Mouse (Mus musculus): ENCODE data around the gene Begain. TPM values are rescaled to one million over a fixed set of nuclear protein-coding genes. Genes with fewer than 3 reads are reported as not detected.

The Begain gene
- total and polyA plus RNA-seq, 3 experiments = not detected

DNA sequence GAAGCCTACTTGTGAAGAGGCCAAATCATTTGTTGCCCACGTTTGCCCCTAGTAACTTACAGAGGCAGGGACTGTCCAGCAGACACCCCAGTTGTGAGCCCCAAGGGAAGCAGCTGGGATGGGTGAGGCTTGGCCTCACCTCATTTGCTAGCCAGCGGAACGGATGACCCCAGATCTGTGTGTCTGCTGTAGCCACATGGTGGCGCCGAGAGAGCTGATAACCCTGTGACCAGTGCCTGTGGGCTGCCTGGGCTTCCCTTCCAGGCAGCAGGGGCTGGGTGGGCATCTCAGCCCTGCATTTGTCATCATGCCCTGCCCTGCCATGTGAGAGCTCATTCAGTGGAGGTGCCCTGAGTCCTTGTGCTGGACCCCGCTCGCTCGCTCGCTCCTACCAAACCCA is 44.2 kb downstream of the Begain start:
- H3K36me3 ChIP-seq (ENCODE audit: control insufficient read depth in 1 of 2, insufficient read depth in 2 of 2, low read length in 2 of 2) = no peaks in the 10 kb centered on the region
- H3K9me3 ChIP-seq (replicated peaks; ENCODE audit: insufficient read depth, low read length) = no peaks in the 10 kb centered on the region
- TF ChIP-seq KAT2A (conservative IDR thresholded peaks at IDR 0.05; ENCODE audit: low read depth, low read length) = no peak
- TF ChIP-seq SMC3 (IDR thresholded peaks at IDR 0.05; ENCODE audit: low read depth, low read length) = peak; percentile 44; the same call in 1 of the 2 replicates
- no peak for TF ChIP-seq GABPA (IDR thresholded peaks at IDR 0.05; ENCODE audit: low read depth, low read length)
- no peak for TF ChIP-seq NRF1 (IDR thresholded peaks at IDR 0.05; ENCODE audit: insufficient read depth, low read depth, low read length, poor library complexity, severe bottlenecking)
- TF ChIP-seq RAD21 (IDR thresholded peaks at IDR 0.05; ENCODE audit: low read depth, low read length) = peak; percentile 27
- TF ChIP-seq HCFC1 (IDR thresholded peaks at IDR 0.05; ENCODE audit: low read depth, low read length) = no peak
- TF ChIP-seq ETS1 (IDR thresholded peaks at IDR 0.05; ENCODE audit: low read depth, low read length) = no peak
- TF ChIP-seq JUND (IDR thresholded peaks at IDR 0.05; ENCODE audit: low read depth, low read length) = no peak
- TF ChIP-seq POLR2AphosphoS5 (IDR thresholded peaks at IDR 0.05; ENCODE audit: borderline replicate concordance, low read depth, low read length) = no peak
- TF ChIP-seq MAFK (IDR thresholded peaks at IDR 0.05; ENCODE audit: borderline replicate concordance, low read depth, low read length) = no peak
- peak in 2 of 3 experiments; percentile 36 to 51; a peak in 4 of 6 replicates for TF ChIP-seq CTCF (IDR thresholded peaks at IDR 0.05 in 2 of 3, conservative IDR thresholded peaks at IDR 0.05 in 1 of 3; ENCODE audit: control insufficient read depth in 1 of 3, insufficient read depth in 1 of 3, low read depth in 2 of 3, low read length in 3 of 3, poor library complexity in 1 of 3, severe bottlenecking in 1 of 3)
- no peak for TF ChIP-seq UBTF (IDR thresholded peaks at IDR 0.05; ENCODE audit: borderline replicate concordance, insufficient read depth, low read depth, low read length)
- TF ChIP-seq RCOR1 (IDR thresholded peaks at IDR 0.05; ENCODE audit: low read depth, low read length) = no peak
- H3K4me3 ChIP-seq (ENCODE audit: control insufficient read depth in 1 of 2, insufficient read depth in 1 of 2, low read depth in 2 of 2, low read length in 2 of 2) = no peak overlapping the region
- DNase-seq (ENCODE audit: low read depth, low spot score) = no peak
- no peaks in the 10 kb centered on the region for H3K79me2 ChIP-seq (ENCODE audit: control insufficient read depth, insufficient read depth, low read length, poor library complexity)
- H3K27ac ChIP-seq (ENCODE audit: control insufficient read depth, low read depth, low read length) = no peak overlapping the region
- no peak overlapping the region for H3K9ac ChIP-seq (ENCODE audit: control insufficient read depth, low read depth, low read length, poor library complexity, severe bottlenecking)
- peaks cover 2% of the 10 kb centered on the region in 2 experiments; a peak in 1 of 4 replicates for H3K4me1 ChIP-seq (ENCODE audit: control insufficient read depth in 1 of 2, insufficient read depth in 2 of 2, low read length in 2 of 2)
- H3K27me3 ChIP-seq (ENCODE audit: control insufficient read depth in 1 of 2, insufficient read depth in 2 of 2, low read length in 2 of 2) = no peaks in the 10 kb centered on the region

DNA sequence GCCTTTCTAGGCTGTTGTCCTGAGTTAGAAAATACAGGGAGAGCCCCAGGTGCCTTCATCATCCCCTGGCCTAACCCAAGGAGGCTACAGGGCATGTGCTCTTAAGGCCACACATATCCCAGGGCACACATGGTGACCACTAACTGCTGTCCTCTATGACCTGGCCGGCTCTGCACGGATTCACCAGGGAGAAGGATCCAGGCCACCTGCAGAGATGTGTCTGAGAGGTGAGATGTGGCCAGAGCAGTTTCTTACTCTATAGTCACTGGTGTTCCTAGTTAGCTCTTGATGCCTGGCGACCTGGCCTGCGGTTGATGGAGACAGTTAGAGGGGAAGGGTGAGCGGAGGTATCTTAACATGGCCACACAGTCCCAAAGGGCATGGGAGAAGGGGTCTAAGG is 45.1 kb downstream of the Begain start:
- Histone ChIP-seq H3K27me3 (ENCODE audit: control insufficient read depth in 1 of 2, insufficient read depth in 2 of 2, low read length in 2 of 2) (no peaks in the 10 kb centered on the region), H3K9ac (ENCODE audit: control insufficient read depth, low read depth, low read length, poor library complexity, severe bottlenecking) (no peak overlapping the region), H3K9me3 (replicated peaks; ENCODE audit: insufficient read depth, low read length) (no peaks in the 10 kb centered on the region)

More for the DNA sequence above, 45.1 kb downstream of the Begain start:
- no peak overlapping the region for H3K4me3 ChIP-seq (ENCODE audit: control insufficient read depth in 1 of 2, insufficient read depth in 1 of 2, low read depth in 2 of 2, low read length in 2 of 2)
- H3K4me1 ChIP-seq (ENCODE audit: control insufficient read depth in 1 of 2, insufficient read depth in 2 of 2, low read length in 2 of 2) = peaks cover 2 to 8% of the 10 kb centered on the region in 2 experiments; a peak in 2 of 4 replicates
- DNase-seq (ENCODE audit: low read depth, low spot score) = no peak
- no peak overlapping the region for H3K27ac ChIP-seq (ENCODE audit: control insufficient read depth, low read depth, low read length)
- no peaks in the 10 kb centered on the region for H3K79me2 ChIP-seq (ENCODE audit: control insufficient read depth, insufficient read depth, low read length, poor library complexity)
- H3K36me3 ChIP-seq (ENCODE audit: control insufficient read depth in 1 of 2, insufficient read depth in 2 of 2, low read length in 2 of 2) = no peaks in the 10 kb centered on the region
- TF ChIP-seq CHD1 (IDR thresholded peaks at IDR 0.05; ENCODE audit: low read depth, low read length) (no peak), RAD21 (IDR thresholded peaks at IDR 0.05; ENCODE audit: low read depth, low read length) (no peak), UBTF (IDR thresholded peaks at IDR 0.05; ENCODE audit: borderline replicate concordance, insufficient read depth, low read depth, low read length) (no peak), BHLHE40 (IDR thresholded peaks at IDR 0.05; ENCODE audit: borderline replicate concordance, low read depth, low read length) (no peak), ZKSCAN1 (IDR thresholded peaks at IDR 0.05; ENCODE audit: low read depth, low read length) (no peak), NRF1 (IDR thresholded peaks at IDR 0.05; ENCODE audit: insufficient read depth, low read depth, low read length, poor library complexity, severe bottlenecking) (no peak), MYC (IDR thresholded peaks at IDR 0.05; ENCODE audit: low read depth, low read length) (no peak), GABPA (IDR thresholded peaks at IDR 0.05; ENCODE audit: low read depth, low read length) (no peak), CTCF (IDR thresholded peaks at IDR 0.05 in 2 of 3, conservative IDR thresholded peaks at IDR 0.05 in 1 of 3; ENCODE audit: control insufficient read depth in 1 of 3, insufficient read depth in 1 of 3, low read depth in 2 of 3, low read length in 3 of 3, poor library complexity in 1 of 3, severe bottlenecking in 1 of 3) (no peak), TCF12 (IDR thresholded peaks at IDR 0.05; ENCODE audit: low read depth, low read length) (no peak), POLR2A (IDR thresholded peaks at IDR 0.05; ENCODE audit: control insufficient read depth in 1 of 2, insufficient read depth in 1 of 2, low read depth in 1 of 2, low read length in 2 of 2, poor library complexity in 1 of 2) (no peak), ETS1 (IDR thresholded peaks at IDR 0.05; ENCODE audit: low read depth, low read length) (no peak), TBP (IDR thresholded peaks at IDR 0.05; ENCODE audit: low read depth, low read length) (no peak), POLR2AphosphoS5 (IDR thresholded peaks at IDR 0.05; ENCODE audit: borderline replicate concordance, low read depth, low read length) (no peak), SMC3 (IDR thresholded peaks at IDR 0.05; ENCODE audit: low read depth, low read length) (no peak), TAL1 (IDR thresholded peaks at IDR 0.05; ENCODE audit: low read length) (no peak), ZC3H11A (IDR thresholded peaks at IDR 0.05; ENCODE audit: low read depth, low read length) (no peak), E2F4 (IDR thresholded peaks at IDR 0.05; ENCODE audit: borderline replicate concordance, low read depth, low read length) (no peak), NELFE (IDR thresholded peaks at IDR 0.05; ENCODE audit: low read depth, low read length) (no peak)

Data from MEL (cell line).